Mouse (Mus musculus): Measurements from ENCODE around the gene Hap1.
"Not testable (repeated sequence)": the region's sequence is repeated elsewhere in the genome, so short reads cannot be mapped to it uniquely, and the experiment has no call there.

The Hap1 gene

DNA sequence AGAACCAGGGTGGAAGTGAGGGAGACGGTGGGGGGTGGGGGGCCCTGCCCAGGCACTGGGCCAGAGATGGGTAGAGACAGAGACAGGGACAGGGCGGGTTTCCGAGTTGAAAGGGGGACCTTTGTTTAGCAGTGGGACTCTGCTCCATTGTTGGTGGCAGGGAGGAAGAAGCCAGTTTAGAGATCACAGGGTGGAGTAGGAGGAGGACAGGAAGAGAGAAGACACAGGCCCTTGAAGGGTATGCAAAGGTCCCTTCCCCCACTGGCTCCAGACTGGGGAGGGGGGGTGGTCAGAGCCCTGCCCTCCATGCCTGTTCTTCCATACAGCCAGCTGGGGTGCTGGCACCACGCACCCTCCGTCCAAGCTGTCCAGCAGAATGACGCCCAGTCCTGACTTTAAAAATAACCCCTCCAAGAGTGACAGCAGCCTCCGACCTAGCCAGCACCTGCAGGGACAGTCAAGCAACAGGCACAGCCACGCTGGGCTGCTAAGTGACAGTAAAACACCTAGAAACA is 34.1 kb upstream of the Hap1 start:
- DNase-seq (ENCODE audit: low spot score in 2 of 2): no peak

- DNase-seq (ENCODE audit: low spot score in 2 of 2): no peak
These were observed 32.7 kb upstream of the Hap1 start for GRCm38 (mm10) chr11:100388588-100388987.

DNA sequence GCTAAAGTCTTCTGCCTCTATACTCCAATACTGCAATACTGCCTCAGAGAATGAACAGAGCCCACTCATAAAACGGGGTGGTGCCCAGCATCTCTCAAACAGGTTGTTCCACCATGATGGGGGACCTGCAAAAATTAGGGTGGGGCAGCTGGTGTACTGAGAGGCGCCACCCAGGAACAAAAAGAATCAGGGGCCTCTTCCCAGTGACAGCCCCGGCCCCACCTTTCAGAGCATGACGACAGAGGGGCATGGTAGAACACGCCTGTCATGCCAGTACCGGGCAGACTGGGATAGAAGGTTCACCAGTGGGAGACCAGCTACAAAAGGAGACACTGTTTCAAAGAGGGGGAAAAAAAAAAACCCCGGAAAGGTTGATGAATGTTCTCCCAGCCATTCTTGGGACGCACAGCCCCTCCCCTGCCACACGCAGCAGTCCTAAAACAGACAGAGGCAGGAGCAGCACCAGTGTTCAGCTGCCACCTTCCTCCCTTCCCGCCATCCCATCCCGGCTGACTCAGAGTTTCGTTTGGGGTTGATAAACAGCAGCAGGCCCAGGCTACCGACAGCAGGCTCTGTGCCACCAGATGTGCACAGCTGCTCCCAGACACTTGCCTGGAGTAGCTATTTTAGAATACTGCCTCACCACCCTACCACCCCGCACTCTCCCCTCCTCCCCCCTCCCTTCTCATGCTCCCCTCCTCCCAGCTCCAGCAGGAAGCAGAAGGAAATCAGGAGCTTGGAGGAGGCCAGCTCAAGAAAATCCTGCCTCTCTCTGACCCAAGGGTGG is 31.9 kb upstream of the Hap1 start:
- DNase-seq (ENCODE audit: low spot score in 2 of 2): peak in 1 of 2 experiments; percentile 53

GRCm38 (mm10) chr11:100387111-100387510 is 31.2 kb upstream of the Hap1 start:
- DNase-seq (ENCODE audit: low spot score in 2 of 2): no peak

- DNase-seq (ENCODE audit: low spot score in 2 of 2): no peak
These were observed 30.7 kb upstream of the Hap1 start for GRCm38 (mm10) chr11:100386586-100386985.

DNA sequence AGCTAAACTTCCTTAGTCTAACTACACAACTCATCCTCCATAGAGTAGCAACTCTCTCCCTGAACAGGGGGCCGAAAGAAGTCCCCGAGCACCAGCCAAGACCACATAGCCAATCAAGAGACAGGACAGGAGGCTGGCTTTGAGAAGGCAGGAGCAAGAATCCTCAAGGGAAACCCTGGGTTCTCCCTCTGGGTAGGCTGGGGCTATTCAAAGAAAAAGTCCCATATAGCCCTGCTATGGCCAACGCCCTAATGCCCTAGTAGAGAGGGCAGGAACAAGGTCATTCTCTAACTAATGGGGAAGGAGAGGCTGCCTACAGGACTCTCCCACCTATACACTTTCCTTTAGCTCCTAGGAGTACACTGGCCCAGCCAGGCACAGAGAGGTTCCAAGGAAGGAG is 29.1 kb upstream of the Hap1 start:
- no peak for DNase-seq (ENCODE audit: low spot score in 2 of 2)

DNA sequence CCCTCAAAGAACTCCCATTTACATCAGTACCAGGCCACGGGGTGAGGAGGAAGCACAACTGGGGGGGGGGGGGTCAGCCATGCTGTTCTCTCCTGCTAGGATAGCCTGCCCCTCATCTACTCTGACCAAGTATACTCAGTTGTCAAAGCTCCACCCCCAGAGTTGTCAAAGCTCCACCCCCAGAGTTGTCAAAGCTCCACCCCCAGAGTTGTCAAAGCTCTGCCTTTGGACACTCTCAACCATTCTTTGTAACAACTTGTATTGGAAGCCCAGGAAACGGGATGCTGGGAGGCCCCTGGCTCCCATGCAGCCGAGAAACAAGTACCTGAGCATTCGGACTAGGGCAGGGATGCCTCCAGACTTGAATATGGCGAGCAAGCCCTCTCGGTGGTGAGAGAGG is 26.8 kb upstream of the Hap1 start:
- DNase-seq (ENCODE audit: low spot score in 2 of 2): no peak

GRCm38 (mm10) chr11:100379311-100379710 is 23.4 kb upstream of the Hap1 start:
- no peak for DNase-seq (ENCODE audit: low spot score in 2 of 2)

GRCm38 (mm10) chr11:100378446-100378845 is 22.5 kb upstream of the Hap1 start:
- no peak for DNase-seq (ENCODE audit: low spot score in 2 of 2)

DNA sequence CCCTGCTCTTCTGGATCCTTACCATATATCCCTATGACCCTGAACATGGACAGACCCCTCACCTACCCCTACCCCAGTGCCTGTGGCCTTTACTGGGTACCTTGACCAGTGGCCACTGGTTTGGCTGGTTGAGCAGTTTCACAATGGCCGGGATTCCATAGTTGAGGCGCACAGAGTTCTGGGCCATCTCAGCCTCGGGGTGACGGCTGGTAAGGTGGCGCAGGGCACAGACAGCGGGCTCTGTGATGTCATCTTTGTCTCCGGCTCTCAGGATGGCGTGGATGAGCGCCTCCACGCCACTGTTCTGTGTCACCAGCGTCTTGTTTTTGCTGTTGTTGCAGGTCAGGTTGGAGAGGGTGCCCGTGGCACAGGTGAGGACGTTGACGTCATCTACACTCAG is 22.1 kb upstream of the Hap1 start:
- DNase-seq (ENCODE audit: low spot score in 2 of 2): no peak

GRCm38 (mm10) chr11:100376746-100377389 is 20.9 kb upstream of the Hap1 start:
- no peak for DNase-seq (ENCODE audit: low spot score in 2 of 2)

DNA sequence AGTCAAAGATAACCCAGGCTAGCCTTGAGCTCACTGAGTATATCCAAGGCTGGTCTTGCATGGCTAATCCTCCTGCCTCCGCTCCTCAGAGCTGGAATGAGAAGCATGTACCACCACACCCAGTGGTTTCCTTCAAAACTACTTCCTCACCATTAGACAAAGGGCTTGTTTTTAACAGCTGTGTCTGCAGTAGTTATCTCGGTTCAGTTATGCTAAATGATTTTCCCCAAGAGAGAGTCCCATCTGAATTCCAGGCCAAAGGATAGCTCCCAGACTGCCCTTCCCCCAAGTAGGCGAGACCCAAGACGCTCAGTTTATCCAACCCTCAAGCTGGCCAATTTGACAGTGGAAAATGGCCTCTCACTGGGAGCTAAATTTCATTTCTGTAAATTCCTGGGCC is 20.1 kb upstream of the Hap1 start:
- no peak for DNase-seq (ENCODE audit: low spot score in 2 of 2)

GRCm38 (mm10) chr11:100375127-100375526 is 19.2 kb upstream of the Hap1 start:
- no peak for DNase-seq (ENCODE audit: low spot score in 2 of 2)

DNA sequence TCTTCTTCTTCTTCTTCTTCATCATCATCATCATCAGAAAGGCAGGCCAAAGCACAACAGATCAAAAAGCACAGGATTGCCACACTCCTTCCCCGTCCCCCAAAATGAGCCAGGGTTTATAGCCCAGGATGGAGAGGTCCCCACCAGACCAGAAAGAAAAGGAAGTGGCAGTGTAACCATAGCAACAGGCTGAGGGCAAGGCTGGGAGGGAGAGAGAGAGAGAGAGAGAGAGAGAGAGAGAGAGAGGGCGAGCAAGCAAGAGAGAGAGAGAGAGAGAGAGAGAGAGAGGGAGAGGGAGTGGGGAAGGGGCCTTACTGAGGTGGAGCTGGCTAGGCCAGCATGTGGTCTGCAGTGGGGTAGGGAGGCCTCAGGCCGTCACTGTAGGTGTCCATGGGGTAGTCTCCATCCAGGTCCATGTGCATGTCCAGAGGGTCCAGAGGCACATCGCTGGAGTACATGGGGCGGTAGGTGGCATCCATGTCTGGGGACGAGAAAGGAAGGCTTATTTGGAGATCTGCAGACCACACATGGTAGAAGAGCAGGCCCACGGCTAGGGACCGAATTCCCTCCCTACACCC is 16.1 kb upstream of the Hap1 start:
- DNase-seq (ENCODE audit: low spot score in 2 of 2): no peak

GRCm38 (mm10) chr11:100369822-100370221 is 13.9 kb upstream of the Hap1 start:
- no peak for DNase-seq (ENCODE audit: low spot score in 2 of 2)

DNA sequence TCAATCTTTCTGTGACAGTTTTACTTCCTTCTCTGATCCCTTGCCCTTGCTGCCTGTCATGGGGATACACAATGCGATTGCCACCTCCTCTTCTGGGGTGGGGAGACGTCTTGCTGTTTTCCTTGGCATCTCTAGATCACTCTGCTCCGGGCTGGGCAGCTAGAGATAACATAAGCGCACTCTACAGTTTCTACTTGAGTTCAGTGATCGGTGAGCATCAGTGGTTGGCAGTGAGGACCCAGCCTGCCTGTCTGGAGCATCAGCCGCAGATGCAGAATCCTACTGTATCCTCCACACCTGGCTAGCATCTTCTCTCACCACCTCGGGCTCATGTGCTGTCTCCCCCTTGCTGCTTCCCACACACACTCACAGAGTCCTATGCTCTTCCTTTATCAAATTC is 13.2 kb upstream of the Hap1 start:
- DNase-seq (ENCODE audit: low spot score in 2 of 2): no peak

DNA sequence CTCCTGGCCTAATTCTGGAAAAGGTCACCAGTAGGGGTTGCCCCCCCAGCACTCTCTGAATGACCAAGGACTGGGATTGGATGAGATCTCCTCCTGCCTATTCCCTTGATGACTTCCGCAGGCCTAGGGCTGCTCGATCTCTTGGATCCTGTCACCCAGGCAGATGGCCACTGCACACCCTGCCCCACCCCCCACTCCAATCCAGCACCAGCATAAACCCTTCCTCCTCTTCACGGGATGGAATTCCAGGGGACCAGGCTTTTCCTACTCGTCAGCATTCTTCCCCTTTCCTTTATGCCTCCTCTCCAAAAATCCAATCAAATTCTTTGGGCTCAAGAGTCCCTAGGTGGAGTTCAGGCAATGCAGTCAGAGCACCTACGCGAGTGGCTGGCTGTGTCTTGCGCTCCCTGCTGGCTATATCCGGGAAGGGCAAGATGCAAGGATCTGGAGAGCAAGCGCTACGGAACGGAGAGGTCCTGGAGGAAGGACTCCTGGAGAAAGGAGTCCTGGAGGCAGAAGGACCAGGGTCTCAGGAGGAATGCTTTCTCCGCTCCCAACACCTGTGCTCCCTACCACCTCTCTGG is 7.1 kb upstream of the Hap1 start:
- peak; percentile 48 to 76 for DNase-seq (ENCODE audit: low spot score in 2 of 2)

GRCm38 (mm10) chr11:100362209-100362978 is 6.5 kb upstream of the Hap1 start:
- DNase-seq (ENCODE audit: low spot score in 2 of 2): peak; percentile 53 to 83

DNA sequence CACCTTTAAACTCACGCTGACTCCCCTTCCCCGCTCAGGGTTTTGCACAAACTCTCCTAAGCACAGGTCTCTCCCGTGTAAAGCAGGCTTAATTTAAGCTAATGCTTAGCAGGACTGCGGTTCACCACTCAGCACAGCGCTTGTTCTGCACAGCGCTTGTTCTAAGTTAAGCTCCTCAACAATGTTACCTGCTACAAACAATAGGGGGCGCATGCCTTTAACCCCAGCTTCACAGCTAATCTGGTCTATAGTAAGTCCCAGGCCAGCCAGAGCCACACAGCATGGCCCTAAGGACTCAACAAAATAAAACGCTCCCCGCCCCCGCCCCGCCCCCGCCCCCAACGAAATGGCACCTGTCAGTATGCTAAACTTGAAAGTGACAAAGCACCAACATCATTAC is 5.1 kb upstream of the Hap1 start:
- DNase-seq (ENCODE audit: low spot score in 2 of 2): not testable (repeated sequence)

- no peak for DNase-seq (ENCODE audit: low spot score in 2 of 2)
These were observed 4.2 kb upstream of the Hap1 start for GRCm38 (mm10) chr11:100360175-100360574.

DNA sequence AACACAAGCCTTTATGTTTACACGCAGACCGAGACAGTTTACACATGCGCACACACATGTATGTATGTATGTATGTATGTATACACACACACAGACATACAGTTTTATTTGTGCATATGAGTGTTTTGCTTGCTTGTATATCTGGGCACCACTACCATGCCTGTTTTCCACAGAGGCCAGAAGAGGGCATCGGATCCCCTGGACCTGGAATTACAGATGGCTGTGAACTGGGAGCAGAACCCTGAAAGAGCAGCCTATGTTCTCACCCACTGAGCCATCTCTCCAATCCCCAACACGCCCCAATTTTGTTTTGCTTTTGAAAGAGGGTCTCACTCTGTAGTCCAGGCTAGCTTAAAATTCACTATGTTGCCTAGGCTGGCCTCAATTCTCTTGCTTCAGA is 1.5 kb upstream of the Hap1 start:
- no peak for DNase-seq (ENCODE audit: low spot score in 2 of 2)

- DNase-seq (ENCODE audit: low spot score in 2 of 2): no peak
These were observed 887 bp upstream of the Hap1 start for GRCm38 (mm10) chr11:100356819-100357211.
